Mouse (Mus musculus) regulatory T cell (primary cell): ENCODE results near the gene Sft2d2.

Experiments
- in situ Hi-C: fragments of 300-600 bp; cut with MboI, MseI; formaldehyde crosslinking; loops from one replicate; pipeline ENCODE4 v1.15.1; 2025; ENCODE audit warnings: high pct_unique_total_duplicates

The Sft2d2 gene

GRCm38 (mm10) chr1:165191611-165192010 lies 2.6 kb downstream of the Sft2d2 start:
- in situ Hi-C loops = loop anchor here (5.0 kb wide), 1 partner anchor 46 kb away; the partner anchor contains the start of gene Tiprl

GRCm38 (mm10) chr1:165190571-165191273 lies 3.5 kb downstream of the Sft2d2 start:
- in situ Hi-C loops = loop anchor here (5.0 kb wide), 1 partner anchor 47 kb away; the partner anchor contains the start of gene Tiprl

- in situ Hi-C loops = loop anchor here (5.0 kb wide), 1 partner anchor 47 kb away; the partner anchor contains the start of gene Tiprl
Measured at GRCm38 (mm10) chr1:165190068-165190467, 4.2 kb downstream of the Sft2d2 start.

GRCm38 (mm10) chr1:165188806-165189580 lies 5.2 kb downstream of the Sft2d2 start:
- in situ Hi-C loops = no loop called here

GRCm38 (mm10) chr1:165187357-165187756 lies 6.9 kb downstream of the Sft2d2 start:
- in situ Hi-C loops = no loop called here

GRCm38 (mm10) chr1:165186491-165186890 lies 7.7 kb downstream of the Sft2d2 start:
- in situ Hi-C loops = no loop called here

GRCm38 (mm10) chr1:165185116-165185515 lies 9.1 kb downstream of the Sft2d2 start:
- in situ Hi-C loops = no loop called here

- in situ Hi-C loops = no loop called here
Measured at GRCm38 (mm10) chr1:165184178-165184577, 10.1 kb downstream of the Sft2d2 start.

GRCm38 (mm10) chr1:165183400-165183799 lies 10.8 kb downstream of the Sft2d2 start:
- in situ Hi-C loops = no loop called here

GRCm38 (mm10) chr1:165179321-165179720 lies 14.9 kb downstream of the Sft2d2 start:
- in situ Hi-C loops = no loop called here

- in situ Hi-C loops = no loop called here
Measured at GRCm38 (mm10) chr1:165178075-165178474, 16.2 kb downstream of the Sft2d2 start.

GRCm38 (mm10) chr1:165174059-165174616 lies 20.1 kb downstream of the Sft2d2 start:
- in situ Hi-C loops = no loop called here

GRCm38 (mm10) chr1:165171277-165171676 lies 23.0 kb downstream of the Sft2d2 start:
- in situ Hi-C loops = no loop called here

GRCm38 (mm10) chr1:165170157-165170556 lies 24.1 kb downstream of the Sft2d2 start:
- in situ Hi-C loops = no loop called here

GRCm38 (mm10) chr1:165169462-165169861 lies 24.8 kb downstream of the Sft2d2 start:
- in situ Hi-C loops = no loop called here

- in situ Hi-C loops = no loop called here
Measured at GRCm38 (mm10) chr1:165164920-165165319, 29.3 kb downstream of the Sft2d2 start.

- in situ Hi-C loops = no loop called here
Measured at GRCm38 (mm10) chr1:165160723-165161405, 33.4 kb downstream of the Sft2d2 start, which contains the start of gene Tbx19. Gene Tbx19, minus strand, starts transcription at chr1:165160773.

GRCm38 (mm10) chr1:165158841-165159240 lies 35.4 kb downstream of the Sft2d2 start:
- in situ Hi-C loops = no loop called here

- in situ Hi-C loops = no loop called here
Measured at GRCm38 (mm10) chr1:165154162-165154561, 40.1 kb downstream of the Sft2d2 start.

- in situ Hi-C loops = no loop called here
Measured at GRCm38 (mm10) chr1:165151216-165151615, 43.0 kb downstream of the Sft2d2 start.

- in situ Hi-C loops = no loop called here
Measured at GRCm38 (mm10) chr1:165142343-165142916, 51.8 kb downstream of the Sft2d2 start.
